Mouse (Mus musculus): ENCODE measurements around the gene Nrarp. TPM values are rescaled to one million over a fixed set of nuclear protein-coding genes. Genes with fewer than 3 reads are reported as not detected.

Nrarp gene
- polyA plus RNA-seq, 1 experiment, result not detected

DNA sequence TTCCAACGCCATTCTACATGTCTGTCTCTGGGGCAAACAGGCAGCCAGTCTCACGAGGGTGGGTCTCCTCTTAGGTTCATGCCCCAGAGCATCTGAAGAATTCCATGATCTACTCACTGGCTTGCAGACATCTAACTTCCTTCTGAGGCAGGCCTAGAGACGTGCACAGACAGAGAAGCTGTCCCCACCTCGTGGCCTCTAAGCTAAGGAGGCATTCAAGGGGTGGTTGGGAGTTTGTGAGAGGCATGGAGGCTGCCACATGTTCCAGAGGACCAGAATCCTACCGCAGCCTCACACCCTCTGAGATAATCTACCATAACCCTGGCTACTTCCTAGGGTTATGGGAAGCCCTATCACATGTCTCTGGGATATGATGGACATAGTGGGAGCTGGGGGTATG, 13.4 kb downstream of the Nrarp start:
- TF ChIP-seq CTCF (IDR thresholded peaks at IDR 0.05; ENCODE audit: low read depth, low read length) (no peak), POLR2A (IDR thresholded peaks at IDR 0.05; ENCODE audit: borderline replicate concordance, low read depth, low read length) (no peak)
- Histone ChIP-seq H3K4me1 (ENCODE audit: control insufficient read depth, insufficient read depth, low read length) (peaks cover 20% of the 10 kb centered on the region), H3K4me3 (ENCODE audit: insufficient read depth, low read length) (peak overlapping the region; percentile 76), H3K27ac (ENCODE audit: insufficient read depth, low read depth, low read length) (peak overlapping the region; percentile 87)

DNA sequence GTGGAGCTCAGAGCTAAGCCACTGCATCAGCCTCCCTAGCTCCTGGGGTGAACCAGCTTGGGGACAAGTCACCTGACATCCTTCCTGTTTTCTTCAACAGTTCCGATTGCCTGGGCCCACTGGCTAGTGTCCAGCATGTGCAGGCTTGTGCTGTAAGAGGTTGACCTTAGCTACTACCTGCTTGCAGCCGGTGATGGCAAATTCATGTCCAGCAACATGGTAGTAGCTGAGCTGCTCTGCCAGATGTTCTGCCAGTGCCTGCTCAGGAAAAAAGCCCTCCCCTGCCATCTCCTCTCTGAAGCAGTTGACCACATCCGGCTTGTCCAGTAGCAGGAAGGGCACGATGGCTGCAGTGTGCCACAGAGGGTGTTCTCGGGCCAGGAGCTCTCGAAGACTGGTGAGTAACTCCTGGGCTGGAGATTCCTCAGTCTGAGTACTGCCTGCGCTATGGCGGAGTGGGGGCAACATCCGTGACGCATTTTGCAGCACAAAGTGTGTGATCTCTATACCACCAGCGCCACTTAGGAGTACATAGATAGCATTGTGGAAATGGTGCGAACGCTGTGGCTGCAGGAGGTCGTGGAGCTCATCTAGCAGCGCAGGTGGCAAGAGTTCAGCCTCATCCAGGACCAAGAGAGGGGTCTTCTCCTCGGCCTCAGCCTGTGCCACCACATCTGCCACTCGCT, 14.1 kb downstream of the Nrarp start:
- Histone ChIP-seq H3K4me3 (ENCODE audit: insufficient read depth, low read length) (peak overlapping the region; percentile 76), H3K27ac (ENCODE audit: insufficient read depth, low read depth, low read length) (peak overlapping the region; percentile 87), H3K4me1 (ENCODE audit: control insufficient read depth, insufficient read depth, low read length) (peaks cover 21% of the 10 kb centered on the region)
- TF ChIP-seq CTCF (IDR thresholded peaks at IDR 0.05; ENCODE audit: low read depth, low read length), result no peak
- 0 out of 2 replicates have a peak, but pooled peaks have one; percentile 40 for TF ChIP-seq POLR2A (IDR thresholded peaks at IDR 0.05; ENCODE audit: borderline replicate concordance, low read depth, low read length)

DNA sequence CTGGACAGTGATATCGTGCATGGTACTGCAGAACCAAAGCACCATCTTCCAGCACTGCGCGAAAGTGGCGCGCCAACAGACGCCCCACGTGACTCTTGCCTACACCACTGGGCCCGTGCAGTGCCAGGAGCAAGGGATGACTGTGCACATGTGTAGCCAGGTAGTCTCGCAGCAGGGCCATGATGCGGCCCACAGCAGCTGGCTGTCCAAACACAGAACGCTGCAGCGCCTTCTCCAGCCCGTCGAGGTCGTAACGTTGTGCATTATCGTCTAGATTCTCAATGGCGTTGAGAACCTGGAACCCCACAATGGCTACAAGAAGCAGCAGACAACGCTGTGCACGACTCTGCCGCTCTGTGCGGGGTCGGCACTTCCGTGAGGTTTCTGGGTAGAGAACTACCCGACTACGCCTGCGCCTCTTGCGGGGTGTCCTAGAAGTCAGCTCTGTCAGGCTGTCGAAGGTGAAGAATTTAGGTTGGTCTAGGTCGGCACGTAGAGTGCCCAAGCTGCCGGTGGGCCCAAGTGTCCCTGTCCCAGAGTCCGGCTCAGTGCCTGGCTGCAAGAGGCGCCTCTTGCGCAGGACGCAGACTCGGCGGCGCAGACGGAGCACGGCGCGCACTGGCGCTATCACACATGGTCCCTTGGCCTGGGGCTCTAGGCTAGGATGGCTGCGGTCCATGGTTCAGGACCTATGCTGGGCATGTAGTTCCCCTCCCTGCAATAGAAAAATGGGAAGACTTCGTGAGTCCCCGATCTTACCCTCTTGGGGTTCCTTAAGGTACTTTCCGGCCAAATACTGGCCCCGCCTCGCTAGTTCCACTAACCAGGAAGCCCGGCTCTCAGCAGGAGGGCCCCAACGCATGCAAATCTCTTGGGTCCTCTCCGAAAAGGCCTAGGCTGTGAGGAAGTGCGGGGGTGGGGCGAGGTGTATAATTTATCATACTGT, 14.9 kb downstream of the Nrarp start:
- Histone ChIP-seq H3K27ac (ENCODE audit: insufficient read depth, low read depth, low read length) (peak overlapping the region; percentile 87), H3K4me1 (ENCODE audit: control insufficient read depth, insufficient read depth, low read length) (peaks cover 21% of the 10 kb centered on the region), H3K4me3 (ENCODE audit: insufficient read depth, low read length) (peak overlapping the region; percentile 76)
- TF ChIP-seq CTCF (IDR thresholded peaks at IDR 0.05; ENCODE audit: low read depth, low read length), result no peak
- TF ChIP-seq POLR2A (IDR thresholded peaks at IDR 0.05; ENCODE audit: borderline replicate concordance, low read depth, low read length), result no peak

DNA sequence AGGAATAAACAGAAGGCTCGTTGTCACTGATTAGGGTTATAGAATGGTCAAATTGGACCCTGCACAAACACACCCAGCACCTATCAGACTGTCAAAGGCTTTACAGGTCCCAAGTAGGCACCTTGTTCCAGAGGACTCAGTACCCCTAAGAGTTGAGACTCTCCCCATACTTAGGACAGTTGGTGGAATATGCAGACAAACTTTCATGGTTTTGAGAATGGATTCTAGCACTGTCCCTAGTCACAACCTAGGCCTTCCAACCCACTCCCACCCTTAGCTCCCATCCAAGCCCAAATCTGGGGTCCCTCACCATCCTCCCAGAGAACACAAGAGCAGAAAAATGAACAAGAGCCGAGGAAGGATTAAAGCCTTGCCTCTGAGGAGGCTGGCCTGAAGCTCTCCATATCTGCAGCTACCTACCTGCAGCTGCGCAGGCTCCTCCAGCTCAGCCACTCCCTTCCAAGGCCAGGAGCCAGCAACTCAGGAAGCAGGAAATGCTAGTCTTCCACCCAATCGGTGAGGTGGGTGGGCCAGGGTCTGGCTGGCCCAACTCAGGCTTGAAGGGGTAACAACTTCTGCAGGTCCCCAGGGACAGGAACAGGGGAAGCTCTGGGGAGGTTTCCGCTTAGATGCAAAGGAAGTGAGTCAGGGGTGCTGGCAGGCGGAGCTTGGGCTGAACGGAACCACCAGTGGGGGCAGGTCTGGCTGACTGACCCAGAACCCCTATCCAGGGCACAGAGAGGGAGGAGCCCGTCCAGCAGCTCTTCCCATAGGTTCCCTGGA, 15.8 kb downstream of the Nrarp start, which contains the start of gene Tor4a:
Gene Tor4a (minus strand): TSS at position 715 of the 783 bp plus-strand sequence.
- H3K27ac ChIP-seq (ENCODE audit: insufficient read depth, low read depth, low read length), result peak within 1 kb of the TSS; percentile 87
- H3K4me1 ChIP-seq (ENCODE audit: control insufficient read depth, insufficient read depth, low read length), result peaks cover 21% of the 10 kb centered on the region
- peak within 1 kb of the TSS; percentile 76 for H3K4me3 ChIP-seq (ENCODE audit: insufficient read depth, low read length)
- TF ChIP-seq CTCF (IDR thresholded peaks at IDR 0.05; ENCODE audit: low read depth, low read length) (no peak), POLR2A (IDR thresholded peaks at IDR 0.05; ENCODE audit: borderline replicate concordance, low read depth, low read length) (no peak)

DNA sequence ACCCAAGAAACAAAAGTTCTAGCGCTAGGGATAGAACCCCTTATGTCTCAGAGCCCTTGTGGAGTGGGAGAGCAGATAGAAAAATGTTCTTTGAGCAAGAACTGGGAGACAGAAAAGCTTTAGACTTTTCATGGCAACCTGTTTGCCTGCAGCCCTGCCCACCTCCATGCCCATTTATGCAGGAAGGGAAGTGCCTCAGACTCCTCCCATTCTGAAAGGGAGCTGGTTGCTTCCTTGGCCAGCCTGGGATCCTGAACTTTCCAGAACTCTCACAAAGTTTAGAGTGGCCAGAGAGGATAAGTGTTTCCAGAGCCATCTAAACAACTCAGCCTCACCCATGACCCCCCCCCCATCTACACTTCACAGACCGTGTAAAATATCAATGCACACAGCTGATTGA, 16.6 kb downstream of the Nrarp start:
- Histone ChIP-seq H3K27ac (ENCODE audit: insufficient read depth, low read depth, low read length) (peak overlapping the region; percentile 87), H3K4me3 (ENCODE audit: insufficient read depth, low read length) (peak overlapping the region; percentile 76), H3K4me1 (ENCODE audit: control insufficient read depth, insufficient read depth, low read length) (peaks cover 21% of the 10 kb centered on the region)
- TF ChIP-seq POLR2A (IDR thresholded peaks at IDR 0.05; ENCODE audit: borderline replicate concordance, low read depth, low read length), result no peak
- no peak for TF ChIP-seq CTCF (IDR thresholded peaks at IDR 0.05; ENCODE audit: low read depth, low read length)

DNA sequence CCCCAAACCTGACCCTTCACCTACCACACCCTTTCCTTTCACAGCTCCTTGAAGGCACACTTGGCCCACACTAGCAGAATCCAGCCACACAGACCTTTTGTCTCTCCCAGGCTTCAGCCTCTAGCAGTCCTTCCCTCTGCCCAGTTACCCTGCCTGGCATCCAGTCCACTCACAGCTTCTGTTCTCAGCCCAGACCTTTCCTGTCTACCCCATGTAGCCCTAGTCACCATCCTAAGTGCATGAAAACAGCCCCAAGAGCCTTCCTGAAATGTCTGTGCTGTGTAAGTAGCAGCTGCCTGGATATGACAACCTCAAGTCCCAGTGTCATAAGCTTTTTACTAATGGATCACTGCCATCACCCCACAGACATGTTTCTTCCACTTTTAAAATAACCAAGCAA, 17.4 kb downstream of the Nrarp start:
- Histone ChIP-seq H3K27ac (ENCODE audit: insufficient read depth, low read depth, low read length) (peak overlapping the region; percentile 87; the same call in 1 of the 2 replicates), H3K4me3 (ENCODE audit: insufficient read depth, low read length) (no peak overlapping the region), H3K4me1 (ENCODE audit: control insufficient read depth, insufficient read depth, low read length) (peaks cover 21% of the 10 kb centered on the region)
- TF ChIP-seq CTCF (IDR thresholded peaks at IDR 0.05; ENCODE audit: low read depth, low read length), result no peak
- no peak for TF ChIP-seq POLR2A (IDR thresholded peaks at IDR 0.05; ENCODE audit: borderline replicate concordance, low read depth, low read length)

DNA sequence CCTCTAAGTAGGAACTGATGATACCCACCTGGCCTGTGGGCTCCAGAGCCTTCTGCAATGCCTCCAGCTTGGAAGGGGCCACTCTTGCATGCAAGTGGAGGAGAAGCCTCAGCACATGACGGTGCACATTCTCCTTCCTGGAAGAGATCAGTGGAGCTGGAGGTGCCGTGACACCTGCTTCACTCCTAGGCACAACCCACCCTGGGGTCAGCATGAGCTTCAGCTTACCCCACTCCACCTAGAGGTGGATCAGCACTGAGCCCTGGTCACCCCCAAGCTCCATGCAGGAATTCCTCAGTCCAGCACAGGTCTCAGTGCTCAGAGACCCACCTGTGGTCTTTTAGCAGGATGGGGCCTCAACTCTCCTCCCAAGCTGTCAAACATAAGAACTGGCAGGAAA, 20.1 kb downstream of the Nrarp start:
- Histone ChIP-seq H3K4me3 (ENCODE audit: insufficient read depth, low read length) (no peak overlapping the region), H3K27ac (ENCODE audit: insufficient read depth, low read depth, low read length) (no peak overlapping the region), H3K4me1 (ENCODE audit: control insufficient read depth, insufficient read depth, low read length) (peaks cover 15% of the 10 kb centered on the region)
- TF ChIP-seq POLR2A (IDR thresholded peaks at IDR 0.05; ENCODE audit: borderline replicate concordance, low read depth, low read length) (no peak), CTCF (IDR thresholded peaks at IDR 0.05; ENCODE audit: low read depth, low read length) (no peak)

DNA sequence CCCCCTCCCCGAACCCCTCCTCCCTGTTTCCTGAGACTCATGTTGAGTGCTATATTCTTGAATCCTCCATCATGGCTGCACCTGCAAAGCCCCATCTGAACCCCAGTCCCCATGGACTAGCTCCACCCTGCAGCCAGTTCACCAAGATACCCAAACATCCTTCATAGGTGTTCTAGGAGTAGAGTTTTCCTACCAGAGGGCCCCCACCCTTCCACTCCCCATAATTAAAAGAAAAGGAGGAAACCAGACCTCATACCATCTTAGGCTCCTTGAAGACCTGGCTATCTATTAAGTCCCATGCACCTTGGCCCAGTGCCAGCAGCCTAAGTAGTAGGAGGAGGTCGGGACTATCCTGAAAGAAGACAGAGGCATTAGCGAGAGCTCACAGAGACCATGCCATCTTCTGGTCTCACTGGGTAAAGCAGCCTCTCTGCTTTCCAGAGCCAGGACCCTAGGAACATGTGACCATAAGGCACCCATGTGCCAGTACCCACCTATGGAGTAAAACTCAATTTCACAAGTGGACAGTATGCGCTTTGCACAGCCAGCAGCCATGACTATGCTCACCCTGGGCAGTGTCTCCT, 23.2 kb downstream of the Nrarp start:
- H3K27ac ChIP-seq (ENCODE audit: insufficient read depth, low read depth, low read length), result no peak overlapping the region
- H3K4me3 ChIP-seq (ENCODE audit: insufficient read depth, low read length), result no peak overlapping the region
- TF ChIP-seq POLR2A (IDR thresholded peaks at IDR 0.05; ENCODE audit: borderline replicate concordance, low read depth, low read length) (no peak), CTCF (IDR thresholded peaks at IDR 0.05; ENCODE audit: low read depth, low read length) (no peak)
- peaks cover 3% of the 10 kb centered on the region; the same call in 1 of the 2 replicates for H3K4me1 ChIP-seq (ENCODE audit: control insufficient read depth, insufficient read depth, low read length)

DNA sequence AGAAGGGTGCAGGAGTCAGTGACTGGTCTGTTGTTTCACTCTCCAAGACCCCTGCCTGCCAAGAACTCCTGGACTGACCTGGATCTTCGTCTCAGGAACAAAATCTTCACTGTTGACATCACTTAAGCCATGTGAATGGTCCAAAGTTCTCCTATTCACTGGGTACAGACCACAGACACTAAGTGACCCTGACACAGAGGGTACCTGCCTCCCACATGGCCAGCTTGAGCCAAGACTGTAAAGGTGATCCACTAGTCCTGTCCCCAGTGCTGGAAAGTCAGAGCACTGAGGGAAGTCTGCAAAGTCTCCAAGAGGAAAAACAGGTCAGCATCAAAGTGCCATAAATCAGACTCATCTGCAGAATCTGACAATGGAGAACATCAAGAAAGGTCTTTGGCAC, 27.0 kb downstream of the Nrarp start:
- no peak overlapping the region for H3K27ac ChIP-seq (ENCODE audit: insufficient read depth, low read depth, low read length)
- no peak overlapping the region for H3K4me3 ChIP-seq (ENCODE audit: insufficient read depth, low read length)
- TF ChIP-seq CTCF (IDR thresholded peaks at IDR 0.05; ENCODE audit: low read depth, low read length), result no peak
- no peak for TF ChIP-seq POLR2A (IDR thresholded peaks at IDR 0.05; ENCODE audit: borderline replicate concordance, low read depth, low read length)
- H3K4me1 ChIP-seq (ENCODE audit: control insufficient read depth, insufficient read depth, low read length), result peaks cover 11% of the 10 kb centered on the region
